Mouse (Mus musculus) MEL (cell line): ENCODE data around the gene Mta3. TPM values are rescaled to one million over a fixed set of nuclear protein-coding genes. Genes with fewer than 3 reads are reported as not detected.
A peak's percentile ranks its signal among the peaks of the same experiment; 100 is the strongest.

Source experiments
- DNase-seq: peaks from one replicate; pipeline ENCODE4 v3.0.0; 2011; ENCODE audit warnings: low read depth, low spot score
- H3K27ac ChIP-seq: 2 replicates; pipeline ENCODE4 v1.5.1; 2012; ENCODE audit warnings: low read depth, mild to moderate bottlenecking, control low read depth, low read length, moderate library complexity; ENCODE audit not compliant: control insufficient read depth
- H3K27me3 ChIP-seq, 2 experiments: fragments of 150-350 bp in 1 of 2; sonication (generic) in 1 of 2; 2 replicates each; pipeline ENCODE4 v1.6.1; 2012; ENCODE audit warnings: low read length in 2 of 2, mild to moderate bottlenecking in 2 of 2, improper control_type of control experiment in 1 of 2, moderate library complexity in 1 of 2; ENCODE audit not compliant: insufficient read depth in 2 of 2, control insufficient read depth in 1 of 2
- H3K36me3 ChIP-seq, 2 experiments: 2 replicates each; pipeline ENCODE4 v1.6.1; 2012 to 2014; ENCODE audit warnings: low read length in 2 of 2, improper control_type of control experiment in 1 of 2, inconsistent platforms in 1 of 2, mild to moderate bottlenecking in 1 of 2; ENCODE audit not compliant: insufficient read depth in 2 of 2, control insufficient read depth in 1 of 2
- H3K4me1 ChIP-seq, 2 experiments: fragments of 150-350 bp in 1 of 2; sonication (generic) in 1 of 2; 2 replicates each; pipeline ENCODE4 v1.6.1; 2012; ENCODE audit warnings: low read length in 2 of 2, improper control_type of control experiment in 1 of 2, mild to moderate bottlenecking in 1 of 2; ENCODE audit not compliant: insufficient read depth in 2 of 2, control insufficient read depth in 1 of 2
- H3K4me3 ChIP-seq, 2 experiments: fragments of 150-350 bp in 1 of 2; sonication (generic) in 1 of 2; 2 replicates each; pipeline ENCODE4 v1.5.1; 2012; ENCODE audit warnings: low read depth in 2 of 2, low read length in 2 of 2, mild to moderate bottlenecking in 2 of 2, moderate library complexity in 2 of 2, control low read depth in 1 of 2, improper control_type of control experiment in 1 of 2; ENCODE audit not compliant: control insufficient read depth in 1 of 2, insufficient read depth in 1 of 2
- H3K79me2 ChIP-seq: 2 replicates; pipeline ENCODE4 v1.6.1; 2012; ENCODE audit warnings: mild to moderate bottlenecking, low read length, moderate library complexity; ENCODE audit not compliant: control insufficient read depth, poor library complexity, insufficient read depth
- H3K9ac ChIP-seq: 2 replicates; pipeline ENCODE4 v1.6.1; 2012; ENCODE audit warnings: low read depth, mild to moderate bottlenecking, control low read depth, low read length, moderate library complexity; ENCODE audit not compliant: control insufficient read depth, poor library complexity, severe bottlenecking
- H3K9me3 ChIP-seq: fragments of 150-350 bp; sonication (generic); replicated peaks from 2 replicates; pipeline ENCODE4 v1.6.1; 2012; ENCODE audit warnings: mild to moderate bottlenecking, low read length, improper control_type of control experiment, moderate library complexity; ENCODE audit not compliant: insufficient read depth
- CHD1 ChIP-seq: IDR thresholded peaks from 2 replicates; pipeline ENCODE4 v1.6.1; 2012; ENCODE audit warnings: low read depth, mild to moderate bottlenecking, inconsistent platforms, low read length, improper control_type of control experiment
- CHD2 ChIP-seq: IDR thresholded peaks from 2 replicates; pipeline ENCODE4 v1.6.1; 2011; ENCODE audit warnings: low read length, improper control_type of control experiment
- CTCF ChIP-seq, 3 experiments: IDR thresholded peaks in 2 of 3; conservative IDR thresholded peaks in 1 of 3; 2 replicates each; pipeline ENCODE4 v1.5.1; 2011 to 2012; ENCODE audit warnings: low read length in 3 of 3, low read depth in 2 of 3, mild to moderate bottlenecking in 2 of 3, improper control_type of control experiment in 1 of 3, inconsistent platforms in 1 of 3, mixed read lengths in 1 of 3, moderate library complexity in 1 of 3; ENCODE audit not compliant: control insufficient read depth in 1 of 3, insufficient read depth in 1 of 3, poor library complexity in 1 of 3, severe bottlenecking in 1 of 3
- E2F4 ChIP-seq: IDR thresholded peaks from 2 replicates; pipeline ENCODE4 v1.6.1; 2011; ENCODE audit warnings: low read depth, low read length, improper control_type of control experiment, borderline replicate concordance
- ELF1 ChIP-seq: IDR thresholded peaks from 2 replicates; pipeline ENCODE4 v1.6.1; 2014; ENCODE audit warnings: low read depth, mild to moderate bottlenecking, inconsistent platforms, low read length, improper control_type of control experiment, moderate library complexity
- EP300 ChIP-seq, 2 experiments: IDR thresholded peaks; 2 replicates each; pipeline ENCODE4 v1.6.1; 2011; ENCODE audit warnings: improper control_type of control experiment in 2 of 2, low read length in 2 of 2, low read depth in 1 of 2, mild to moderate bottlenecking in 1 of 2
- ETS1 ChIP-seq: IDR thresholded peaks from 2 replicates; pipeline ENCODE4 v1.6.1; 2012; ENCODE audit warnings: low read depth, mild to moderate bottlenecking, inconsistent platforms, low read length, improper control_type of control experiment, moderate library complexity
- GABPA ChIP-seq: IDR thresholded peaks from 2 replicates; pipeline ENCODE4 v1.6.1; 2012; ENCODE audit warnings: low read depth, mild to moderate bottlenecking, inconsistent platforms, low read length, improper control_type of control experiment, moderate library complexity
- JUND ChIP-seq: IDR thresholded peaks from 2 replicates; pipeline ENCODE4 v1.6.1; 2011; ENCODE audit warnings: low read depth, mild to moderate bottlenecking, improper control_type of control experiment, low read length
- KAT2A ChIP-seq: conservative IDR thresholded peaks from 2 replicates; pipeline ENCODE4 v1.6.1; 2012; ENCODE audit warnings: low read depth, low read length, improper control_type of control experiment, inconsistent platforms
- MAFK ChIP-seq: IDR thresholded peaks from 2 replicates; pipeline ENCODE4 v1.6.1; 2011; ENCODE audit warnings: low read depth, mild to moderate bottlenecking, low read length, improper control_type of control experiment, borderline replicate concordance
- MAX ChIP-seq: IDR thresholded peaks from 2 replicates; pipeline ENCODE4 v1.6.1; 2011; ENCODE audit warnings: low read length, improper control_type of control experiment
- MAZ ChIP-seq: IDR thresholded peaks from 2 replicates; pipeline ENCODE4 v1.6.1; 2012; ENCODE audit warnings: low read depth, mild to moderate bottlenecking, inconsistent platforms, low read length, improper control_type of control experiment
- MEF2A ChIP-seq: IDR thresholded peaks from 2 replicates; pipeline ENCODE4 v1.6.1; 2014; ENCODE audit warnings: low read depth, mild to moderate bottlenecking, inconsistent platforms, low read length, improper control_type of control experiment; ENCODE audit not compliant: poor library complexity, insufficient replicate concordance, severe bottlenecking; ENCODE audit errors: extremely low read depth
- MXI1 ChIP-seq: IDR thresholded peaks from 2 replicates; pipeline ENCODE4 v1.6.1; 2011; ENCODE audit warnings: mild to moderate bottlenecking, low read depth, low read length, improper control_type of control experiment
- MYB ChIP-seq: IDR thresholded peaks from 2 replicates; pipeline ENCODE4 v1.6.1; 2011; ENCODE audit warnings: mild to moderate bottlenecking, low read depth, low read length, improper control_type of control experiment
- NELFE ChIP-seq: IDR thresholded peaks from 2 replicates; pipeline ENCODE4 v1.6.1; 2011; ENCODE audit warnings: low read depth, low read length, improper control_type of control experiment
- NRF1 ChIP-seq: IDR thresholded peaks from 2 replicates; pipeline ENCODE4 v1.6.1; 2014; ENCODE audit warnings: low read depth, mild to moderate bottlenecking, inconsistent platforms, low read length, improper control_type of control experiment, moderate library complexity; ENCODE audit not compliant: poor library complexity, insufficient read depth, severe bottlenecking
- POLR2A ChIP-seq, 2 experiments: IDR thresholded peaks; 2 replicates each; pipeline ENCODE4 v1.6.1; 2011 to 2012; ENCODE audit warnings: low read length in 2 of 2, mild to moderate bottlenecking in 2 of 2, control low read depth in 1 of 2, improper control_type of control experiment in 1 of 2, low read depth in 1 of 2, moderate library complexity in 1 of 2; ENCODE audit not compliant: control insufficient read depth in 1 of 2, insufficient read depth in 1 of 2, poor library complexity in 1 of 2
- POLR2AphosphoS2 ChIP-seq: IDR thresholded peaks from 2 replicates; pipeline ENCODE4 v1.6.1; 2011; ENCODE audit warnings: low read length, improper control_type of control experiment
- POLR2AphosphoS5 ChIP-seq: IDR thresholded peaks from 2 replicates; pipeline ENCODE4 v1.6.1; 2012; ENCODE audit warnings: low read depth, borderline replicate concordance, mild to moderate bottlenecking, inconsistent platforms, low read length, moderate library complexity, mixed read lengths
- RCOR1 ChIP-seq: IDR thresholded peaks from 2 replicates; pipeline ENCODE4 v1.6.1; 2012; ENCODE audit warnings: low read depth, mild to moderate bottlenecking, inconsistent platforms, low read length, improper control_type of control experiment
- SIN3A ChIP-seq: IDR thresholded peaks from 2 replicates; pipeline ENCODE4 v1.6.1; 2012; ENCODE audit warnings: low read length, improper control_type of control experiment, inconsistent platforms
- TBP ChIP-seq: IDR thresholded peaks from 2 replicates; pipeline ENCODE4 v1.8.0; 2011; ENCODE audit warnings: low read depth, low read length, improper control_type of control experiment
- TCF12 ChIP-seq: IDR thresholded peaks from 2 replicates; pipeline ENCODE4 v1.6.1; 2014; ENCODE audit warnings: low read depth, mild to moderate bottlenecking, inconsistent platforms, low read length, improper control_type of control experiment, moderate library complexity
- UBTF ChIP-seq: IDR thresholded peaks from 2 replicates; pipeline ENCODE4 v1.6.1; 2012; ENCODE audit warnings: low read depth, mild to moderate bottlenecking, inconsistent platforms, low read length, improper control_type of control experiment, moderate library complexity, borderline replicate concordance; ENCODE audit not compliant: insufficient read depth
- USF1 ChIP-seq: IDR thresholded peaks from 2 replicates; pipeline ENCODE4 v1.6.1; 2014; ENCODE audit warnings: low read depth, mild to moderate bottlenecking, inconsistent platforms, low read length, improper control_type of control experiment, moderate library complexity
- ZC3H11A ChIP-seq: IDR thresholded peaks from 2 replicates; pipeline ENCODE4 v1.6.1; 2012; ENCODE audit warnings: low read depth, mild to moderate bottlenecking, inconsistent platforms, low read length, improper control_type of control experiment
- ZMIZ1 ChIP-seq: IDR thresholded peaks from 2 replicates; pipeline ENCODE4 v1.6.1; 2012; ENCODE audit warnings: low read depth, mild to moderate bottlenecking, inconsistent platforms, low read length, improper control_type of control experiment, moderate library complexity
- ZNF384 ChIP-seq: IDR thresholded peaks from 2 replicates; pipeline ENCODE4 v1.6.1; 2012; ENCODE audit warnings: low read depth, mild to moderate bottlenecking, inconsistent platforms, low read length, improper control_type of control experiment
- polyA plus RNA-seq, 2 experiments: library from polyadenylated mRNA; stranded (reverse) in 1 of 2; unstranded in 1 of 2; fragments of >175 nt in 1 of 2; fragments of >200 nt in 1 of 2; gene quantifications; 2 replicates each; pipeline versions ENCODE4 v1.2.1 to v1.2.4; 2012; ENCODE audit warnings: low replicate concordance in 2 of 2, low read depth in 1 of 2; ENCODE audit not compliant: insufficient read length in 2 of 2, insufficient read depth in 1 of 2, missing spikeins in 1 of 2
- total RNA-seq: library from RNA; depleted of rRNA; stranded (reverse); fragments of 300-350 nt; gene quantifications from 2 replicates; pipeline ENCODE4 v1.2.3, GENCODE M21; 2012

Gene Mta3
- total and polyA plus RNA-seq, 3 experiments, result 28.8 to 58.2 TPM; not detected in 1

- Histone ChIP-seq H3K36me3 (peaks cover 0 to 13% of the 10 kb centered on the region in 2 experiments; a peak in 2 of 4 replicates), H3K27ac (no peak overlapping the region), H3K27me3 (no peaks in the 10 kb centered on the region), H3K4me1 (peaks cover 2 to 10% of the 10 kb centered on the region in 2 experiments; a peak in 3 of 4 replicates), H3K79me2 (no peaks in the 10 kb centered on the region; the same call in 1 of the 2 replicates), H3K4me3 (no peak overlapping the region), H3K9me3 (no peaks in the 10 kb centered on the region), H3K9ac (no peak overlapping the region)
- no peak for DNase-seq
- TF ChIP-seq KAT2A (no peak), MAX (no peak), GABPA (no peak), MAZ (no peak), RCOR1 (no peak), MYB (no peak), E2F4 (no peak), MAFK (no peak), POLR2A (IDR thresholded peaks at IDR 0.05; ENCODE audit: control insufficient read depth in 1 of 2, insufficient read depth in 1 of 2, low read depth in 1 of 2, low read length in 2 of 2, poor library complexity in 1 of 2) (no peak), CHD2 (no peak), CHD1 (no peak), JUND (no peak), POLR2AphosphoS2 (no peak)
These were observed 99.1 kb downstream of the Mta3 start for GRCm38 (mm10) chr17:83805078-83805477.

- Histone ChIP-seq H3K9me3 (no peaks in the 10 kb centered on the region), H3K9ac (peak overlapping the region; percentile 33), H3K79me2 (no peaks in the 10 kb centered on the region; the same call in 1 of the 2 replicates), H3K27ac (peak overlapping the region; percentile 96), H3K36me3 (peaks cover 0 to 21% of the 10 kb centered on the region in 2 experiments; a peak in 2 of 4 replicates), H3K4me1 (peaks cover 5 to 22% of the 10 kb centered on the region in 2 experiments), H3K4me3 (peak overlapping the region in 1 of 2 experiments; percentile 35; a peak in 2 of 4 replicates), H3K27me3 (no peaks in the 10 kb centered on the region)
- DNase-seq, result peak; percentile 94
- TF ChIP-seq JUND (no peak), SIN3A (no peak), MEF2A (no peak), RCOR1 (no peak), POLR2A (IDR thresholded peaks at IDR 0.05; ENCODE audit: control insufficient read depth in 1 of 2, insufficient read depth in 1 of 2, low read depth in 1 of 2, low read length in 2 of 2, poor library complexity in 1 of 2) (peak in 1 of 2 experiments; percentile 95; a peak in 2 of 4 replicates), MXI1 (peak; percentile 97), USF1 (peak; percentile 77), TBP (peak; percentile 92), NELFE (peak; percentile 79), ETS1 (peak; percentile 84), ZMIZ1 (peak; percentile 60; the same call in 1 of the 2 replicates), ELF1 (peak; percentile 49; the same call in 1 of the 2 replicates), TCF12 (peak; percentile 68; the same call in 1 of the 2 replicates), NRF1 (no peak), POLR2AphosphoS5 (no peak), GABPA (no peak), MAFK (no peak), ZC3H11A (no peak), CHD2 (no peak), CHD1 (no peak), CTCF (IDR thresholded peaks at IDR 0.05 in 2 of 3, conservative IDR thresholded peaks at IDR 0.05 in 1 of 3; ENCODE audit: control insufficient read depth in 1 of 3, insufficient read depth in 1 of 3, low read depth in 2 of 3, low read length in 3 of 3, poor library complexity in 1 of 3, severe bottlenecking in 1 of 3) (no peak), MAX (peak; percentile 94), MYB (no peak), UBTF (no peak), EP300 (IDR thresholded peaks at IDR 0.05; ENCODE audit: low read depth in 1 of 2, low read length in 2 of 2) (no peak; a peak in 2 of 4 replicates), ZNF384 (no peak)
These were observed 101.4 kb downstream of the Mta3 start for GRCm38 (mm10) chr17:83807345-83807744.
